Mouse (Mus musculus) spleen, adult 2 months (tissue): ENCODE measurements around the gene Cercam.
"Not testable (repeated sequence)": the region's sequence is repeated elsewhere in the genome, so short reads cannot be mapped to it uniquely, and the experiment has no call there.

Experiments used
- CTCF ChIP-seq: fragments of 200-500 bp; IDR thresholded peaks from 2 replicates; pipeline ENCODE4 v1.5.1; 2011; ENCODE audit warnings: mild to moderate bottlenecking, inconsistent platforms; ENCODE audit not compliant: insufficient read depth, insufficient read length, insufficient replicate concordance; ENCODE audit errors: extremely low read depth
- POLR2A ChIP-seq: fragments of 200-500 bp; IDR thresholded peaks from 2 replicates; pipeline ENCODE4 v1.6.1; 2011; ENCODE audit warnings: low read depth, low read length, inconsistent platforms

DNA sequence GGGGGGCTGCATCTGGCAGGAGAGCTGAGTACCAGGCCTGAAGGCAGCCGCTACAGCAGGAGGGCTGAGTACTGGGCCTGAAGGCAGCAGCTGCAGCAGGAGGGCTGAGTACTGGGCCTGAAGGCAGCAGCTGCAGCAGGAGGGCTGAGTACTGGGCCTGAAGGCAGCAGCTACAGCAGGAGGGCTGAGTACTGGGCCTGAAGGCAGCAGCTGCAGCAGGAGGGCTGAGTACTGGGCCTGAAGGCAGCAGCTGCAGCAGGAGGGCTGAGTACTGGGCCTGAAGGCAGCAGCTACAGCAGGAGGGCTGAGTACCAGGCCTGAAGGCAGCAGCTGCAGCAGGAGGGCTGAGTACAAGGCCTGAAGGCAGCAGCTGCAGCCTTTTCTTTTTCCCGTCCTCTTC is 39.2 kb downstream of the Cercam start:
- TF ChIP-seq POLR2A, CTCF: not testable (repeated sequence)
